Mouse (Mus musculus): ENCODE results near the gene Relt.

The Relt gene

GRCm38 (mm10) chr7:100875822-100876221 lies 12.6 kb upstream of the Relt start:
- 59% methylated on average over 1 of the region's 1 CpGs for WGBS

GRCm38 (mm10) chr7:100873197-100873596 lies 10.0 kb upstream of the Relt start:
- WGBS, result 89% methylated on average over 13 of the region's 13 CpGs

- 65% methylated on average over 5 of the region's 5 CpGs for WGBS
These were observed 8.6 kb upstream of the Relt start for GRCm38 (mm10) chr7:100871892-100872291.

- WGBS, result 93% methylated on average over 4 of the region's 4 CpGs
These were observed 8.1 kb upstream of the Relt start for GRCm38 (mm10) chr7:100871355-100871754.

- WGBS, result 88% methylated on average over 8 of the region's 8 CpGs
These were observed 6.8 kb upstream of the Relt start for GRCm38 (mm10) chr7:100869877-100870629.

- 77% methylated on average over 4 of the region's 4 CpGs for WGBS
These were observed 5.3 kb upstream of the Relt start for GRCm38 (mm10) chr7:100868551-100868950.

GRCm38 (mm10) chr7:100867561-100867960 lies 4.3 kb upstream of the Relt start:
- 64% methylated on average over 2 of the region's 2 CpGs for WGBS

DNA sequence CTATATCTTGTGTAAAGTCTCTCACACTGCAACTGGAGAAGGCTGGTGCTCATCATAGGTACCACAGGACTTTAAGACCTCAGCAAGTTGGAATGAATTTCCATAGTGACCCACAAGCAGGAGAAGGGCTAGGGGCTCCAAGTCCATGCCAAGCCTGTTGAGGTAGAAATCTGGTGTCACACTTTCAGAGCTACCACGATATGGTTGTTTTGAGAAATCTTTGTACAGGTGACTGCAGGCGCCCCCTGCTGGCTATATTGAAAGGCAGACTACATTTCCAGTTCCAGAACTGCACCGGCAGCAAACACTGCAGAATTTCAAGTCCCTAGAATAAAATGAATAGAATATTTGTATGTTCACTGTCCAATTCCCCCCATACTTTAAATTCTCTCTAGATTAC lies 3.4 kb upstream of the Relt start:
- 2% methylated on average over 3 of the region's 3 CpGs for WGBS

GRCm38 (mm10) chr7:100862353-100862752 lies 893 bp downstream of the Relt start:
- WGBS, result 14% methylated on average over 4 of the region's 4 CpGs

DNA sequence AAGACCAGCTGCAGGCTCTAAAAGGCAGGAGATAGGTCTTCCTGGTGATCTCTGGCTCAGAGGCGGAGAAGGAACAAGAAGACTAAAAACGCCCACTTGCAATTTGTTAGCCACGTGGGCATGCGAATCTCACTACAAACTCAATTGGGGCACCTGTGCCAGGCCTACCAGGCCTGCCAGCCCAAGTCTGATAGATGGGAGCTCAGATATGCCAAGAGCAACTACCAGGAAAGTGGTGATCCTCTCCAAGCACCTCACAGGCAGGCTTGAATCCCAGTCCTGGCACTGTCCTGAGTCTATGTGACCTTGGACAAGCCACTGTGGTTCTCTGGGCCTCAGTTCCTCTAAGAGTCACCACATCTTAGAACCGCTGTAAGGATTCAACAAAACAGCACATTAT lies 2.0 kb downstream of the Relt start:
- WGBS, result 64% methylated on average over 5 of the region's 5 CpGs

DNA sequence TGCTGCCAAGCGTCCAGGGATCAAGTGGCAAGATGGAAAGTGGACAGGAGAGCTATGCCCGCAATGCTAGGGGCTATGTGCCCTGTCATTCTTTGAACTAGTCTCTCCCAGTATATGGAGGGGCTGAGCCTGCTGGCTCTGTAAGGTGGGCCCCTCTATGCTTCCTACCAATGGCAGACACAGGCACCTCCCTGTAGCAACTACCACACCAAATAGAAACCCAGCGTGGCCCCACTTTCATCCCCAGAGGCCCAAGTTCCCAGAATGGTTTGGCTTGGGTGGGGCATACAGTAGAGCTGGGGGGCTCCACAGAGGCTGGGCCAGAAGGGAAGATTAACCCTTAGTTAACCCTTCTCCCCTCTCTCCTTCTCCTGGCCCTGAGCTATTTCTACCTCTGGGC lies 2.8 kb downstream of the Relt start:
- 94% methylated on average over 3 of the region's 3 CpGs for WGBS

DNA sequence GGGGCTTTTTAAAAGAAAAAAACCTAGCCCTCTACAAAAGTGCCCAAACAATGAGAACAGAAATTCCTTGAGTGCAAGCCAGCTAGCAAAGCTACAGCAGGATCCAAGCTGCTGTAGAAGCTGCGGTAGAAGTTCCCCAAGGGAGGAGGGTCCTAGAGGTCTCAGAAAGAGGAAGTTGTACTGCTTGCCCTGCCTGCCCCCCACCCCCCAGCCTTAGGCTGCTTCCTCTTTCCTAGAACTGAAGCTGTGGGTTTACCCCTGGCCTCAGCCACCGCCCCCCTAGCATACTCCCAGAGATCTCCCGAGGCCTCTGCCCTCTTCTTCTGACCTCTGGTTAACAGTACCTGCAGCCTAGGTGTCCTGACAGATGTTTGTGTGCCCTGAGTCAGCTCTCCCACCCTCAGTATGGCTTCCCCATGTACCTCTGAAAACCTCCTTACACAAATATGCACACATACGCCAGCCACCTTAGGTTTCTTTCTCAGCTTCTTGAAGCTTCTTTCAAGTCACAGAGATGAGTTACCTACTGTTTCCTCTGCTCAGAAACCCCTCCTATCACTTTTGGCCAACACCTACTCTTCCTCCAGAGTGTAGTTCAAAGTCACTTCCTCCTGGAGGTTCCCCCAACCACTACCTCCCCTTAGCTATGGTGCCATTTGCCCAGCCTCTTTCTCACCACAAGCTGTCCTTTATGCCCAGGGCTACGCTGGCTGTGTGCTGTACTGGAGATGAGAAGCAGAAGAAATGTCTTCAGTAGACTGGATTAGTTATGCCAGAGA lies 7.3 kb downstream of the Relt start:
- WGBS, result 73% methylated on average over 5 of the region's 5 CpGs

DNA sequence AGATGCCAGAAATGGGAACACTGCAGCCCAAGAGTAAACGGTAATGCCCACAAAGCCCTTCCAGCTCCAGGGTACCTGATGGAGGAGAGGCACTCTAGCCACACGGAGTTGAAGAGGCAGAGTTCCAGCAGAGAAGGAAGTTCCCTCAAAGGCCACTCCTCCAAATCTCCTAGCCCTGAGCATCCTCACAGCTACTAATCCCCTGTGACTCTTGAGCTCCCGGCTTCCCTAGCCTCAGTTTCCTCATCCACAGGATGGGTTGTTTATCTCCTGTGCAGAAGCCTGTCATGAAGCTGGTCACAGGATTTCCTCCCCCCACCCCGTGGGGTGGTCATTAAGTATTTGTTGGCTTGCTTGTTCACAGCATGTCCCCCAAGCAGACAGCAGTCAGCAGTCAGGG lies 7.9 kb downstream of the Relt start:
- 41% methylated on average over 4 of the region's 4 CpGs for WGBS

GRCm38 (mm10) chr7:100854861-100855260 lies 8.4 kb downstream of the Relt start:
- 55% methylated on average over 5 of the region's 5 CpGs for WGBS

- 77% methylated on average over 6 of the region's 6 CpGs for WGBS
These were observed 9.0 kb downstream of the Relt start for GRCm38 (mm10) chr7:100854137-100854814.

GRCm38 (mm10) chr7:100853396-100853795 lies 9.8 kb downstream of the Relt start:
- WGBS, result 71% methylated on average over 3 of the region's 3 CpGs

DNA sequence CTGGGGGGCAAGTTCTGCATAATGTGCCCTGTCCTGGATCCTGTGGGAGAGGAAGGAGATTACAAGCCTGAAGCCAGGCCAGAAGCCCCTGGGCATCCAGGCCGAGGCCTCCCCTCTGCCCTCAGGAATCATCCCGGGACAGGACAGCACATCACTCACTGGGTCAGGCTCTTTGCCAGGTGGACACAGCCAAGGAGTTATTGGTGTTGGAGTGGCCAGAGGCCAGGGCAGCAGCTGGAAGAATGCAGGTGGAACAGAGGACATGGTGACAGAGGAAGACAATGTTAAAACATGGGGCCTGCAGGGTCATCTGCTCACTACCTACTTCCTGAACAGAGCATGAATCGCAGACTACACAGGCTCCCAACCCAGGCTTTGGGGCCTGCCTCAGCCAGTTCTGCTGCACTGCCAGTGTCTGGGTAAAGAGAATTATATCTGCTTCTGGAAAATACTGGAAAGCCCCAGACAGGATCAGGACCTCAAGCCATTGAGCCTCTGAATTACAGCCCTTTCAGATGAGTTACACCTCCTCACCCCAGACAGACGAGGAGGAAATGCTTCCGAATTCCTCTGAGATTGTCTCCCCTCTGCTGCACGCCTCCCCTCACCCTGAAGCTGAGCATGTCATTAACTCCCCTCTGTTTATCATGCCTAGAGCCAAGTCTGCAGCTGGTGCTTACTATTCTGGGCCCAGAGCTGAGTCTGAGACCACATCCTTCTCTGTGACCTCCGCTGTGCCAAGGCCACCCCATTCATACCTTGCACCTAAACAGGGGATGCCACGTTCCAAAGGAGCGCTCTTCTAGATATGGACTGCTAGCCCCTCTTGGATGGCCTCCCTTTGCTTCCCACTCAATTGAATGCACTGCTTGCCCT lies 11.5 kb downstream of the Relt start:
- WGBS, result 70% methylated on average over 9 of the region's 9 CpGs

DNA sequence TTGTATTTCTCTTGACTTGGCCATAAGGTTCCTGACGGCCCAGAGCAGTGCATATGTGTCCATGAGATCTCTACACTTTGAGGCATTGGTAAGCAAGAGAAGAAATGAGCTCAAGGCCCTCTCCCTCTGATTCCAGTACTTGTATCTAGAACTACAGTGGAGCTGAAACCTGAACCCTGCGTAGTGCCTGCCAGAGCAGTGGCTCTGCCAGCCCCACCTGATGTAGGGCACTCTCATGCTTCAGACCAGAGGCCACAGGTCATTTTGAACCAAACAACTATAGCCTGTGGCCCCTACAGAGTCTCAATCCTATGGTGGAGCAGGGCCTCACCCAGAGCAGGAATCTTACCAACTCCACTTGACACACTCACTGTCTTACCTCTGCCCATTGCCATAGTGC lies 13.7 kb downstream of the Relt start:
- WGBS, result 95% methylated on average over 2 of the region's 2 CpGs

DNA sequence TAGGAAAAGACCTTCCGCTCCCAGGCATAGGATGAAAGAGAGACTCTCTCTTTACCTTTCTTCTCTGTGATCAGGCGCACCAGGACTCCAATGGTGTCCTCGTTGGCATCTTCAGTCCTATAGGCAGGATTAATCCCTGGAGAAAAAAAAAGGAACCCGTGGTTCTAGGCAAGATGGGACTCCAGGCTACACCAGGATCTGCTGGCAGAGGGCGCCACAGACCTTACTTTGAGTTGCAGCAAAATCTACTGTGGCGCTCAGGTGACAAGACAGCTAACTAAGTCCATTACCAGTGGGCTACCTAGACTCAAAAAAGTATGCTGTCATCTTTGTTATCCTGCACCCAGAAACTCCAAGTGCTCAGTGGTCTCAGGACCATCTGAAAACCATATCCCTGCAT lies 14.5 kb downstream of the Relt start:
- WGBS, result 38% methylated on average over 6 of the region's 6 CpGs

- 90% methylated on average over 6 of the region's 6 CpGs for WGBS
These were observed 16.1 kb downstream of the Relt start for GRCm38 (mm10) chr7:100847131-100847530.

- WGBS, result 42% methylated on average over 7 of the region's 7 CpGs
These were observed 17.2 kb downstream of the Relt start for GRCm38 (mm10) chr7:100846033-100846432.

DNA sequence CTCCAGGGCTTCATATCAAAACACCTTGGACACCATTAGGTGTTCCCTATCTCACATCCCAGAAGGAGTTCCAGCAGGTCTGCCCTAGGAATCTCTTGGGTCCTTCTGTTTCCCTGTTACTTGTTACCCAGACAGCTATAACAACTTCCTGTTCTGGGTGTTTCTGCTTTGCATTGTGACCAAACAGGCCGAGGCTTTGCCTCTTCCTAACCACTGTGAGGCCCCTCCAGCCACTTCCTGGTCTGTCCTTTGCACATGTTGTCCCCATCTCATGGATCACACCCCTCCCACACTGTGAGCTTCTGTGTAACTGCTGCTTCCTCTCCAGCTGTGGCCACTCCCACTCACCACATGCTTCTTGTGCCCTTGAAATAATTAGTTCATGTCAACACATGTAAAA lies 17.8 kb downstream of the Relt start:
- WGBS, result 33% methylated on average over 1 of the region's 1 CpGs

All from cerebral cortex, adult 2 months (tissue).